Mouse (Mus musculus) MEL (cell line): ENCODE data around the gene Olfr9. TPM values are rescaled to one million over a fixed set of nuclear protein-coding genes. Genes with fewer than 3 reads are reported as not detected.
"Not testable (repeated sequence)": the region's sequence is repeated elsewhere in the genome, so short reads cannot be mapped to it uniquely, and the experiment has no call there.

ENCODE experiments used
- DNase-seq: peaks from one replicate; pipeline ENCODE4 v3.0.0; 2011; ENCODE audit warnings: low read depth, low spot score
- H3K27ac ChIP-seq: 2 replicates; pipeline ENCODE4 v1.5.1; 2012; ENCODE audit warnings: low read depth, mild to moderate bottlenecking, control low read depth, low read length, moderate library complexity; ENCODE audit not compliant: control insufficient read depth
- H3K27me3 ChIP-seq, 2 experiments: fragments of 150-350 bp in 1 of 2; sonication (generic) in 1 of 2; 2 replicates each; pipeline ENCODE4 v1.6.1; 2012; ENCODE audit warnings: low read length in 2 of 2, mild to moderate bottlenecking in 2 of 2, improper control_type of control experiment in 1 of 2, moderate library complexity in 1 of 2; ENCODE audit not compliant: insufficient read depth in 2 of 2, control insufficient read depth in 1 of 2
- H3K36me3 ChIP-seq, 2 experiments: 2 replicates each; pipeline ENCODE4 v1.6.1; 2012 to 2014; ENCODE audit warnings: low read length in 2 of 2, improper control_type of control experiment in 1 of 2, inconsistent platforms in 1 of 2, mild to moderate bottlenecking in 1 of 2; ENCODE audit not compliant: insufficient read depth in 2 of 2, control insufficient read depth in 1 of 2
- H3K4me1 ChIP-seq, 2 experiments: fragments of 150-350 bp in 1 of 2; sonication (generic) in 1 of 2; 2 replicates each; pipeline ENCODE4 v1.6.1; 2012; ENCODE audit warnings: low read length in 2 of 2, improper control_type of control experiment in 1 of 2, mild to moderate bottlenecking in 1 of 2; ENCODE audit not compliant: insufficient read depth in 2 of 2, control insufficient read depth in 1 of 2
- H3K4me3 ChIP-seq, 2 experiments: fragments of 150-350 bp in 1 of 2; sonication (generic) in 1 of 2; 2 replicates each; pipeline ENCODE4 v1.5.1; 2012; ENCODE audit warnings: low read depth in 2 of 2, low read length in 2 of 2, mild to moderate bottlenecking in 2 of 2, moderate library complexity in 2 of 2, control low read depth in 1 of 2, improper control_type of control experiment in 1 of 2; ENCODE audit not compliant: control insufficient read depth in 1 of 2, insufficient read depth in 1 of 2
- H3K79me2 ChIP-seq: 2 replicates; pipeline ENCODE4 v1.6.1; 2012; ENCODE audit warnings: mild to moderate bottlenecking, low read length, moderate library complexity; ENCODE audit not compliant: control insufficient read depth, poor library complexity, insufficient read depth
- H3K9ac ChIP-seq: 2 replicates; pipeline ENCODE4 v1.6.1; 2012; ENCODE audit warnings: low read depth, mild to moderate bottlenecking, control low read depth, low read length, moderate library complexity; ENCODE audit not compliant: control insufficient read depth, poor library complexity, severe bottlenecking
- H3K9me3 ChIP-seq: fragments of 150-350 bp; sonication (generic); replicated peaks from 2 replicates; pipeline ENCODE4 v1.6.1; 2012; ENCODE audit warnings: mild to moderate bottlenecking, low read length, improper control_type of control experiment, moderate library complexity; ENCODE audit not compliant: insufficient read depth
- BHLHE40 ChIP-seq: IDR thresholded peaks from 2 replicates; pipeline ENCODE4 v1.6.1; 2012; ENCODE audit warnings: low read depth, mild to moderate bottlenecking, inconsistent platforms, low read length, improper control_type of control experiment, borderline replicate concordance
- CTCF ChIP-seq, 3 experiments: IDR thresholded peaks in 2 of 3; conservative IDR thresholded peaks in 1 of 3; 2 replicates each; pipeline ENCODE4 v1.5.1; 2011 to 2012; ENCODE audit warnings: low read length in 3 of 3, low read depth in 2 of 3, mild to moderate bottlenecking in 2 of 3, improper control_type of control experiment in 1 of 3, inconsistent platforms in 1 of 3, mixed read lengths in 1 of 3, moderate library complexity in 1 of 3; ENCODE audit not compliant: control insufficient read depth in 1 of 3, insufficient read depth in 1 of 3, poor library complexity in 1 of 3, severe bottlenecking in 1 of 3
- GABPA ChIP-seq: IDR thresholded peaks from 2 replicates; pipeline ENCODE4 v1.6.1; 2012; ENCODE audit warnings: low read depth, mild to moderate bottlenecking, inconsistent platforms, low read length, improper control_type of control experiment, moderate library complexity
- HCFC1 ChIP-seq: IDR thresholded peaks from 2 replicates; pipeline ENCODE4 v1.6.1; 2012; ENCODE audit warnings: low read depth, mild to moderate bottlenecking, inconsistent platforms, low read length, improper control_type of control experiment, moderate library complexity
- MAFK ChIP-seq: IDR thresholded peaks from 2 replicates; pipeline ENCODE4 v1.6.1; 2011; ENCODE audit warnings: low read depth, mild to moderate bottlenecking, low read length, improper control_type of control experiment, borderline replicate concordance
- MAZ ChIP-seq: IDR thresholded peaks from 2 replicates; pipeline ENCODE4 v1.6.1; 2012; ENCODE audit warnings: low read depth, mild to moderate bottlenecking, inconsistent platforms, low read length, improper control_type of control experiment
- MXI1 ChIP-seq: IDR thresholded peaks from 2 replicates; pipeline ENCODE4 v1.6.1; 2011; ENCODE audit warnings: mild to moderate bottlenecking, low read depth, low read length, improper control_type of control experiment
- MYC ChIP-seq: IDR thresholded peaks from 2 replicates; pipeline ENCODE4 v1.6.1; 2011; ENCODE audit warnings: low read depth, mild to moderate bottlenecking, low read length, improper control_type of control experiment, moderate library complexity
- NELFE ChIP-seq: IDR thresholded peaks from 2 replicates; pipeline ENCODE4 v1.6.1; 2011; ENCODE audit warnings: low read depth, low read length, improper control_type of control experiment
- NRF1 ChIP-seq: IDR thresholded peaks from 2 replicates; pipeline ENCODE4 v1.6.1; 2014; ENCODE audit warnings: low read depth, mild to moderate bottlenecking, inconsistent platforms, low read length, improper control_type of control experiment, moderate library complexity; ENCODE audit not compliant: poor library complexity, insufficient read depth, severe bottlenecking
- POLR2A ChIP-seq, 2 experiments: IDR thresholded peaks; 2 replicates each; pipeline ENCODE4 v1.6.1; 2011 to 2012; ENCODE audit warnings: low read length in 2 of 2, mild to moderate bottlenecking in 2 of 2, control low read depth in 1 of 2, improper control_type of control experiment in 1 of 2, low read depth in 1 of 2, moderate library complexity in 1 of 2; ENCODE audit not compliant: control insufficient read depth in 1 of 2, insufficient read depth in 1 of 2, poor library complexity in 1 of 2
- POLR2AphosphoS2 ChIP-seq: IDR thresholded peaks from 2 replicates; pipeline ENCODE4 v1.6.1; 2011; ENCODE audit warnings: low read length, improper control_type of control experiment
- RCOR1 ChIP-seq: IDR thresholded peaks from 2 replicates; pipeline ENCODE4 v1.6.1; 2012; ENCODE audit warnings: low read depth, mild to moderate bottlenecking, inconsistent platforms, low read length, improper control_type of control experiment
- SIN3A ChIP-seq: IDR thresholded peaks from 2 replicates; pipeline ENCODE4 v1.6.1; 2012; ENCODE audit warnings: low read length, improper control_type of control experiment, inconsistent platforms
- SMC3 ChIP-seq: IDR thresholded peaks from 2 replicates; pipeline ENCODE4 v1.6.1; 2011; ENCODE audit warnings: low read depth, low read length, improper control_type of control experiment
- TAL1 ChIP-seq: IDR thresholded peaks from 2 replicates; pipeline ENCODE4 v1.6.1; 2012; ENCODE audit warnings: mild to moderate bottlenecking, inconsistent platforms, low read length, moderate library complexity, mixed read lengths
- TBP ChIP-seq: IDR thresholded peaks from 2 replicates; pipeline ENCODE4 v1.8.0; 2011; ENCODE audit warnings: low read depth, low read length, improper control_type of control experiment
- USF1 ChIP-seq: IDR thresholded peaks from 2 replicates; pipeline ENCODE4 v1.6.1; 2014; ENCODE audit warnings: low read depth, mild to moderate bottlenecking, inconsistent platforms, low read length, improper control_type of control experiment, moderate library complexity
- ZKSCAN1 ChIP-seq: IDR thresholded peaks from 2 replicates; pipeline ENCODE4 v1.6.1; 2012; ENCODE audit warnings: low read depth, mild to moderate bottlenecking, inconsistent platforms, low read length, improper control_type of control experiment, moderate library complexity
- ZNF384 ChIP-seq: IDR thresholded peaks from 2 replicates; pipeline ENCODE4 v1.6.1; 2012; ENCODE audit warnings: low read depth, mild to moderate bottlenecking, inconsistent platforms, low read length, improper control_type of control experiment
- polyA plus RNA-seq, 2 experiments: library from polyadenylated mRNA; stranded (reverse) in 1 of 2; unstranded in 1 of 2; fragments of >175 nt in 1 of 2; fragments of >200 nt in 1 of 2; gene quantifications; 2 replicates each; pipeline versions ENCODE4 v1.2.1 to v1.2.4; 2012; ENCODE audit warnings: low replicate concordance in 2 of 2, low read depth in 1 of 2; ENCODE audit not compliant: insufficient read length in 2 of 2, insufficient read depth in 1 of 2, missing spikeins in 1 of 2
- total RNA-seq: library from RNA; depleted of rRNA; stranded (reverse); fragments of 300-350 nt; gene quantifications from 2 replicates; pipeline ENCODE4 v1.2.3, GENCODE M21; 2012

Gene Olfr9
- total and polyA plus RNA-seq, 3 experiments, result not detected

- TF ChIP-seq GABPA (no peak), RCOR1 (no peak), TAL1 (no peak), NELFE (no peak), CTCF (IDR thresholded peaks at IDR 0.05 in 2 of 3, conservative IDR thresholded peaks at IDR 0.05 in 1 of 3; ENCODE audit: control insufficient read depth in 1 of 3, insufficient read depth in 1 of 3, low read depth in 2 of 3, low read length in 3 of 3, poor library complexity in 1 of 3, severe bottlenecking in 1 of 3) (no peak), MAFK (no peak), HCFC1 (no peak), NRF1 (no peak), BHLHE40 (no peak), USF1 (no peak), ZKSCAN1 (no peak), POLR2AphosphoS2 (no peak), SMC3 (no peak), MAZ (no peak), SIN3A (no peak), MYC (no peak), MXI1 (no peak), POLR2A (IDR thresholded peaks at IDR 0.05; ENCODE audit: control insufficient read depth in 1 of 2, insufficient read depth in 1 of 2, low read depth in 1 of 2, low read length in 2 of 2, poor library complexity in 1 of 2) (no peak), TBP (no peak), ZNF384 (no peak)
- TF ChIP-seq, all 39 proteins: peak for 0
- no peak within 1 kb of the TSS for H3K4me3 ChIP-seq
- H3K27me3 ChIP-seq, result no peaks in the 10 kb centered on the region
- no peak within 1 kb of the TSS for H3K9ac ChIP-seq
- H3K27ac ChIP-seq, result no peak within 1 kb of the TSS
- no peaks in the 10 kb centered on the region for H3K36me3 ChIP-seq
- no peak for DNase-seq
- H3K79me2 ChIP-seq, result no peaks in the 10 kb centered on the region
- no peaks in the 10 kb centered on the region for H3K9me3 ChIP-seq
- H3K4me1 ChIP-seq, result peaks cover 0 to 4% of the 10 kb centered on the region in 2 experiments; a peak in 2 of 4 replicates
Observed at GRCm38 (mm10) chr10:129010288-129010841, 21.1 kb downstream of the Olfr9 start, which contains the start of gene Olfr763. Olfr763 (plus strand) TSS chr10:129010791.

DNA sequence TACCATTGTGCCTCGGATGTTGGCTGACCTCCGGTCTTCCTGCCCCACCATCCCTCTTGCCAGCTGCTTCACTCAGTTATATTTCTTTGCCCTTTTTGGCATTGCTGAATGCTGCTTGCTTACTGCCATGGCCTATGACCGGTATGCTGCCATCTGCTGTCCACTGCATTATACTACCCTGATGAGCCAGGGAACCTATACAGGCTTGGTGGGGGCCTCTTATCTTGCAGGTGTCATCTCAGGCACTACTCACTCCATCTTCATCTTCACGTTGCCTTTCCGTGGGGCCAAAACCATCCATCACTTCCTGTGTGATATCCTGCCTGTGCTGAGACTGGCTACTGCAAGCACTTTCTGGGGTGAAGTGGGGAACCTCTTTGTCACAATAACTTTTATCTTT, 22.3 kb downstream of the Olfr9 start:
- not testable (repeated sequence) for H3K79me2 ChIP-seq, H3K27ac ChIP-seq, H3K36me3 ChIP-seq

More for the DNA sequence above, 22.3 kb downstream of the Olfr9 start:
- not testable (repeated sequence) for DNase-seq, H3K4me1 ChIP-seq, H3K4me3 ChIP-seq, H3K9me3 ChIP-seq, H3K9ac ChIP-seq, H3K27me3 ChIP-seq
